Mouse (Mus musculus): ENCODE data around the gene B4galnt1. TPM values are rescaled to one million over a fixed set of nuclear protein-coding genes. Genes with fewer than 3 reads are reported as not detected.

B4galnt1 gene
- total RNA-seq, 1 experiment from 2014 or later = 166 TPM

GRCm38 (mm10) chr10:127165654-127166403 is 804 bp downstream of the B4galnt1 start:
- ATAC-seq (replicated peaks; ENCODE audit: insufficient number of reproducible peaks, low FRiP score, low TSS enrichment, poor library complexity, severe bottlenecking) = 0 out of 2 replicates have a peak, but pooled peaks have one; percentile 11

DNA sequence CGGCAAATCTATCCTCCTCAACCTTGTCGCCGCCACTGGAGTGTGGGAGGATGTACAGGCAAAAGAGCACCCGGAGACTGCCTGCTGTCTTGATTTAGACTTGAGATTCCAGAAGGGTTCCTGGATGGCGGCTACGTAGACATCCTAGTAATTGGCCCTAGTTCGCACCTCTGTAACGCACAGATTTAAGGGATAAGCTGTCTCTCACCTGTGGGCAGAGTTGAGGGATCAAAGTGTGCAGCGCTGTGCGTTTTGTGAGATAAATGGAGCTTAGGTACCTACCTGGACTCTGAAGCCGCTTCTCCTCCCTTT is 1.3 kb downstream of the B4galnt1 start:
- no peak for ATAC-seq (replicated peaks; ENCODE audit: insufficient number of reproducible peaks, low FRiP score, low TSS enrichment, poor library complexity, severe bottlenecking)

DNA sequence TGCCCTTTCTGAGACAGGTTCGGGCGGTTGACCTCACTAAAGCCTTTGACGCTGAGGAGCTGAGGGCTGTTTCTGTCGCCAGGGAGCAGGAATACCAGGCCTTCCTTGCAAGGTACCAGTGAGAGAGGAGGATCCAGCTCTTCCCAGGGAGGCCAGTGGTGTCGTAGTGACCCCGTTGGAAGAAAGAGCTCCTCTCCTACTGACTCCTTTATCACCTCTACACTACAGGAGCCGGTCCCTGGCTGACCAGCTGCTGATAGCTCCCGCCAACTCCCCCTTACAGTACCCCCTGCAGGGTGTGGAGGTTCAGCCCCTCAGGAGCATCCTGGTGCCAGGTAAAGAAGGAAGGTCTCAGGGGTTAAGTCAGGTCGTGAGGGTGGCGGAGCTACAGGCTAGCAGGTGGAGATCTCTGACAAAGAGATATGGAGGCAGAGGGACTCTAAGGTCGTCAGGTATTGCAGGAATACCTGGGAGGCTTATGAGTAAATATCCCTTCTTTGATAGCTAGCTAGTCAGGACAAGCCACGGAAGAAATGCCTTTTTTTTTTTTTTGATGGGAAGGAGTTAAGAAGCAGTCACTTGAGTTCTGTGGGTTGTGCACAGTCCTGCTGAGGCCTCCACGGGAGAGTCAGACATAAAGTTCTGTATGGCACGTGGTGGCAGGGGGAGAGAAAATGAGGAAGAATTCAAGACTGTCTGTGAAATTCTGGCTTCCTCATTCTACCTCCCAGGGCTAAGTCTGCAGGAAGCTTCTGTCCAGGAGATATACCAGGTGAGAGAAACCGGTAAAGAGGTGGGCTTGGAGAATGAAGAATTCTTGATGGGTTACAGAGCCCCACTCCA is 2.0 kb downstream of the B4galnt1 start:
- ATAC-seq (replicated peaks; ENCODE audit: insufficient number of reproducible peaks, low FRiP score, low TSS enrichment, poor library complexity, severe bottlenecking) = no peak; the same call in 1 of the 2 replicates

- ATAC-seq (replicated peaks; ENCODE audit: insufficient number of reproducible peaks, low FRiP score, low TSS enrichment, poor library complexity, severe bottlenecking) = no peak
Measured at GRCm38 (mm10) chr10:127167614-127168192, 2.7 kb downstream of the B4galnt1 start.

- ATAC-seq (replicated peaks; ENCODE audit: insufficient number of reproducible peaks, low FRiP score, low TSS enrichment, poor library complexity, severe bottlenecking) = no peak
Measured at GRCm38 (mm10) chr10:127170002-127170401, 5.0 kb downstream of the B4galnt1 start.

GRCm38 (mm10) chr10:127170837-127171272 is 5.8 kb downstream of the B4galnt1 start:
- peak; percentile 60 for ATAC-seq (replicated peaks; ENCODE audit: insufficient number of reproducible peaks, low FRiP score, low TSS enrichment, poor library complexity, severe bottlenecking)

GRCm38 (mm10) chr10:127171631-127172200 is 6.7 kb downstream of the B4galnt1 start:
- ATAC-seq (replicated peaks; ENCODE audit: insufficient number of reproducible peaks, low FRiP score, low TSS enrichment, poor library complexity, severe bottlenecking) = no peak

DNA sequence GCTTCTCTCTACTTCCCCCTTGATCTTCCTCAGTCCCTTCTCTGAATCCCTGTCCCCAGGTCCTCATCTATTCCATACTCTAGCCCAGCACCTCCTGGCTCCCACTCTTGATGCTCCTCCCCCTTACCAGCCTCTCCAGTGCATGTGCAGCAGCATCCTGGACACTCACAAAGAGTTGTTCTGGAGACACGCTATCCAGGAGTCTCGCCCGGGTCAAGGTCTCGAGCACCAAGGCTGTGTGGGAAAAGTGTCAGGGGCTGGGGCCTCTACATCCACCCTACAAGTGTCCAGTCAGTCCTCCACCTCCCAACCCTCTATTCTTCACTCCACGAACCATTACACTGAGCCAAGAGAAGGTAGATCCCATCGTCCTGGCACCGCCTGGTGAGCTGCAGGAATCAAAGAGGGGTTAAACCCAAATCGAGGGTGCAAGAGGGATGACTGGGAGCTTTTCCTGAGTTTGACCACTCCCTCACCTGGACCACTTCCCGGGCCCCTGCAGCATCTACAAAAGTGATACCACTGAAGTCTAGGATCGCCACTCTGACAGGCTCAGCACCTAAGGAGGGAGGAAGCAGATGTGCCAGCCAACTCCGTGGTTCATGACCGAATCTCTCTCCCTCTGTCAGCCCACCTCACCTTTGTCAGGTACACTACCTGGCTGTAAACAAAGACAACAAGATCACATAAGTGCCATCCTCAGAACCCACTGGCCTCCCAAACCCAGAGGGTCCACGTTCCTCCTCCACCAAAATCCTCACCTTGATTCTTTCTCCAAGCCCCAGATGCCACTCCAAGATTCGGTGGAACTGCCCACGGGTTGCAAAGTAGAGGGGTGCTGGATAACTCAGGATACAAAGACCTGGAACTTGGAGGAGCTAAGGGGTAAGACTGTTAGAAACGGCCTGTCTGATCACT is 8.4 kb downstream of the B4galnt1 start:
- no peak for ATAC-seq (replicated peaks; ENCODE audit: insufficient number of reproducible peaks, low FRiP score, low TSS enrichment, poor library complexity, severe bottlenecking)

- ATAC-seq (replicated peaks; ENCODE audit: insufficient number of reproducible peaks, low FRiP score, low TSS enrichment, poor library complexity, severe bottlenecking) = no peak
Measured at GRCm38 (mm10) chr10:127174170-127174569, 9.1 kb downstream of the B4galnt1 start.

DNA sequence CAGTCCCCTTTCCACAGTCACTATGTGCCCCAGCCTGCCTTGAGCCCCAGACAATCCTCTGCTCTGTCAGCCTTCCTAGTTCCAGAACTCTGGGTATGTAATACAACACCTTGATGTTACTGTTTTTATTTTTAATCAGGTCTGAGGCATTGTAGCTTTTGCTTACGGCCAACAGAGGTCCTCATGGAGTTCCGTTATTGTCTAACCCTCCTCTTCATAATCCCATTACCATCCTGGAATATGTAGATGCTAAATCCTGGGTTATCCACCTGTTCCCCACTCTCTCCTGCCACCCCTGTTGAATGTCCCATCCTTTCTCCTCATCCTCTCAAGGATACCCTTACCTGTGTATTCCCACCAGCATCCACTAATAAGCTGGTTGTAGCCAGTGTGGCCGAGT is 11.2 kb downstream of the B4galnt1 start:
- no peak for ATAC-seq (replicated peaks; ENCODE audit: insufficient number of reproducible peaks, low FRiP score, low TSS enrichment, poor library complexity, severe bottlenecking)

- no peak for ATAC-seq (replicated peaks; ENCODE audit: insufficient number of reproducible peaks, low FRiP score, low TSS enrichment, poor library complexity, severe bottlenecking)
Measured at GRCm38 (mm10) chr10:127176756-127177155, 11.7 kb downstream of the B4galnt1 start.

DNA sequence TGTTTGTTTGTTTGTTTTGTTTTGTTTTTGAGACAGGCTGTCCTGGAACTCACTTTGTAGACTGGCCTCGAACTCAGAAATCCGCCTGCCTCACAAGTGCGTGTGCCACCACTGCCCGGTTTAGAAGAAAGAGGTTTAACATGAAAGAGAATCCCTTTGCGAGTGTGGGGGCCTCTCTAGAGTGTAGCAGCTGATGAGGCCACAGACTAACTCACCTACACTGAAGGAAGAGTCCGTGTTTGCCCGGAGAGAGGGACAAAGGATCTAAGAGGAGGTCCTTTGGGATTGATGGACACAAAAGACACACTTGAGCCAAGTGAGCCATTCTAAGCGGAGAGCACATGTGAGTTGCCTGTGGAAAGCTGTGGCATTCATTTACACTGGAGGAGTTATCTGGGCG is 12.2 kb downstream of the B4galnt1 start:
- no peak for ATAC-seq (replicated peaks; ENCODE audit: insufficient number of reproducible peaks, low FRiP score, low TSS enrichment, poor library complexity, severe bottlenecking)

- 0 out of 2 replicates have a peak, but pooled peaks have one; percentile 21 for ATAC-seq (replicated peaks; ENCODE audit: insufficient number of reproducible peaks, low FRiP score, low TSS enrichment, poor library complexity, severe bottlenecking)
Measured at GRCm38 (mm10) chr10:127177719-127178118, 12.7 kb downstream of the B4galnt1 start.

- ATAC-seq (replicated peaks; ENCODE audit: insufficient number of reproducible peaks, low FRiP score, low TSS enrichment, poor library complexity, severe bottlenecking) = no peak
Measured at GRCm38 (mm10) chr10:127178286-127179027, 13.4 kb downstream of the B4galnt1 start.

GRCm38 (mm10) chr10:127179871-127180694 is 15.1 kb downstream of the B4galnt1 start, which contains the start of gene Slc26a10:
Gene Slc26a10 (minus strand): TSS chr10:127180645.
- ATAC-seq (replicated peaks; ENCODE audit: insufficient number of reproducible peaks, low FRiP score, low TSS enrichment, poor library complexity, severe bottlenecking) = no peak

DNA sequence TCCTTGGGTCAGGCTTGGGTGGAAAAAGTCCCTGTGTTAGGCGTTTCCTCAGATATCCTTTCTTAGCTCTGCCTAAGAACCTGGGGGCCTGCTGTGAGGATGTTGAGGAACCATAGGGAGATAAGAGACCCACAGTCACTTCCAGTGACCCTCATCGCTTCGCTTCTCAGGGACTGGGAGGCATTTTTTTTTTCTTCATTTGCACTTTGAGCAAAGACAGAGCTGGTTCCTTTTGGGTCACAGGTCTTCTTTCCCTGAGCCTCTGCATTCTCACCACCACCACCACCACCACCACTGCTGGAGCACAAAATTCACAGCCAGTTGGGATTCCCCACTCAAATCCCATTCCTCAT is 15.6 kb downstream of the B4galnt1 start:
- no peak for ATAC-seq (replicated peaks; ENCODE audit: insufficient number of reproducible peaks, low FRiP score, low TSS enrichment, poor library complexity, severe bottlenecking)

- ATAC-seq (replicated peaks; ENCODE audit: insufficient number of reproducible peaks, low FRiP score, low TSS enrichment, poor library complexity, severe bottlenecking) = no peak
Measured at GRCm38 (mm10) chr10:127181566-127181965, 16.5 kb downstream of the B4galnt1 start.

Measured in monocyte, adult 5-6 weeks (primary cell).